Mouse (Mus musculus) lung, postnatal 4 days (tissue): ENCODE data around the gene Acaa1a.

Experiments used
- DNase-seq, 2 experiments: peaks; one replicate each; pipeline ENCODE4 v3.0.0; 2021

Acaa1a gene

GRCm38 (mm10) chr9:119394808-119395207, 55.3 kb downstream of the Acaa1a start:
- no peak for DNase-seq
